Mouse (Mus musculus): Measurements from ENCODE around the gene Lsm4. TPM values are rescaled to one million over a fixed set of nuclear protein-coding genes. Genes with fewer than 3 reads are reported as not detected.
A peak's percentile ranks its signal among the peaks of the same experiment; 100 is the strongest.

Gene Lsm4
- polyA plus RNA-seq, 1 experiment from 2014 or later = 347 TPM

DNA sequence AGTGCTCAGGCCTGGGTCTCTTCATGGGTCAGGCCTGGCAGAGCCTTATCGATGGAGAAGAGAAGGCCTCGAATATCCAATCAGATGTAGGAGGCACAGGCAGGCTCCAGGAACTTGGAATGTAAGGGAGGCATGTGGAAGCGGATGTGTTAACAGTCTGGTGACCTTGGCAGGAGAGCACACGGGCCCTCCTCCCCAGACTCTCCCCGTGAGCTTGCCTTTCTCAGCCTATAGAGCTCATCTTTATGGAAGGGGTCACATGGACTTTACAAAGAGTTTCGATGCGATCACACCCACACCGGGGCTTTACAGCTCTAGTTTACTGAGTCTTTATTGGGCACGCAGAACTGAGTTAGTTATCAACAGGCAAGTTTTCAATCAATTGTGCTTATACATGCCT lies 34.3 kb upstream of the Lsm4 start:
- Histone ChIP-seq H3K27ac (replicated peaks) (no peak overlapping the region), H3K36me3 (replicated peaks) (no peaks in the 10 kb centered on the region), H3K4me3 (no peak overlapping the region), H3K27me3 (replicated peaks; ENCODE audit: low read depth, poor library complexity, severe bottlenecking) (0 out of 2 replicates have a peak, but pooled peaks cover 3% of the 10 kb centered on the region), H3K9me3 (no peaks in the 10 kb centered on the region), H3K4me1 (peaks cover 21% of the 10 kb centered on the region)
- WGBS = 79% methylated on average over 9 of the region's 9 CpGs
- DNase-seq (ENCODE audit: low spot score) = no peak

GRCm38 (mm10) chr8:70643019-70643418 lies 30.0 kb upstream of the Lsm4 start:
- Histone ChIP-seq H3K27me3 (replicated peaks; ENCODE audit: low read depth, poor library complexity, severe bottlenecking) (no peaks in the 10 kb centered on the region), H3K36me3 (replicated peaks) (no peaks in the 10 kb centered on the region), H3K4me3 (no peak overlapping the region), H3K4me1 (peaks cover 36% of the 10 kb centered on the region), H3K27ac (replicated peaks) (no peak overlapping the region), H3K9me3 (no peaks in the 10 kb centered on the region)
- 64% methylated on average over 3 of the region's 3 CpGs for WGBS
- DNase-seq (ENCODE audit: low spot score) = no peak

DNA sequence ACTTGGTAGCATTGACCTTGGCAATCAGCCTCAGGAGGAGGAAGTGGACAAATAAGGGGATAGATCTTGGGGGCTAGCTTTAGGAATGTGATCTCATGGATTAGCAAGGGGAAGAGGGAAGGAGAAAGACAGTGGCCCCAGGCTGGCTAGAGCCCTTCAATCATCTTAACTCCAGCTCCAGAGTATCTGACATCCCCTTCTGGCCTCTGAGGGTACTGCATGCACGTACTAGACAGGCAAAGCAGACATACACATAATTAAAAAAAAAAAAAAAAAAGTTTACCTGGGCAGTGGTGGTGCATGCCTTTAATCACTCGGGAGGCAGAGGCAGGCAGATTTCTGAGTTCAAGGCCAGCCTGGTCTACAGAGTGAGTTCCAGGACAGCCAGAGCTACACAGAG lies 29.0 kb upstream of the Lsm4 start:
- WGBS = 76% methylated on average over 2 of the region's 2 CpGs
- DNase-seq (ENCODE audit: low spot score) = no peak
- H3K4me3 ChIP-seq = no peak overlapping the region
- H3K36me3 ChIP-seq (replicated peaks) = peaks cover 8% of the 10 kb centered on the region
- no peaks in the 10 kb centered on the region for H3K9me3 ChIP-seq
- no peaks in the 10 kb centered on the region for H3K27me3 ChIP-seq (replicated peaks; ENCODE audit: low read depth, poor library complexity, severe bottlenecking)
- peaks cover 46% of the 10 kb centered on the region for H3K4me1 ChIP-seq
- no peak overlapping the region for H3K27ac ChIP-seq (replicated peaks)

DNA sequence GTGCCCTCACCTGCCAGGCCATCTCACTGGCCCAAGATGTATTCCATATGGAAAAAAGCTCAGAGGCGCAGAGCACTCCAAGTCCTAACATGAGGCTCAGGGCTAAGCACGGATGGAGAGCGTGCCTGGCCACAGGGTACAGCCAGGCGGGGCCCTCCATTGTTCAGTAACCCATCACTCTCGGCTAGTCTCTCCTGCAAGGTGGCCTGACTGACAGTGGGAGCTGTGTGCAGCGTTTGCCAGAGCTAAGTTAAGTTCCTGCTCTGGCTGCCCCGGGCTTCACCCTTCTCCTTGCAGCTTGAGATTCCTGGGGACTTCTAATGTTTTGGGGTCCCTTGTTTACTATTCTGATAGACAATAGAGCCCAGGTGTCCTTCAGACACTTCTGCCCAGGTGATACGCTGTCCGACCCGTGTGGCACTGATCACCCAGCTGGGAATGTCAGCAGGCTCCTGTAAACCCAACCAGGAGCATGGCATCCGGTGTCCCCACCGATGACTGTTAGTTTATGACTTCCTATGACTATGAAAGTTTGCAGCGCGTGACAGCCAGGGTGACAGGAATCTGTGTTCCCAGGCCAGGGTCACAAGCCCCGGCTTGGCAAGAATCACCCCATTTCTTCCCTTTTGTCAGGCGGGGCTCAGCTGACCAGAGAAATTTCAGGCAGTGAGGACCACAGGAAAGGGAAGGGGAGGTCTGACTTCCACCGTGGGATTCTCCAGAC lies 27.4 kb upstream of the Lsm4 start:
- Histone ChIP-seq H3K4me3 (no peak overlapping the region), H3K27ac (replicated peaks) (peak overlapping the region; percentile 48; the same call in 1 of the 2 replicates), H3K9me3 (no peaks in the 10 kb centered on the region), H3K36me3 (replicated peaks) (peaks cover 24% of the 10 kb centered on the region), H3K27me3 (replicated peaks; ENCODE audit: low read depth, poor library complexity, severe bottlenecking) (no peaks in the 10 kb centered on the region), H3K4me1 (peaks cover 55% of the 10 kb centered on the region)
- DNase-seq (ENCODE audit: low spot score) = no peak
- 63% methylated on average over 17 of the region's 17 CpGs for WGBS

DNA sequence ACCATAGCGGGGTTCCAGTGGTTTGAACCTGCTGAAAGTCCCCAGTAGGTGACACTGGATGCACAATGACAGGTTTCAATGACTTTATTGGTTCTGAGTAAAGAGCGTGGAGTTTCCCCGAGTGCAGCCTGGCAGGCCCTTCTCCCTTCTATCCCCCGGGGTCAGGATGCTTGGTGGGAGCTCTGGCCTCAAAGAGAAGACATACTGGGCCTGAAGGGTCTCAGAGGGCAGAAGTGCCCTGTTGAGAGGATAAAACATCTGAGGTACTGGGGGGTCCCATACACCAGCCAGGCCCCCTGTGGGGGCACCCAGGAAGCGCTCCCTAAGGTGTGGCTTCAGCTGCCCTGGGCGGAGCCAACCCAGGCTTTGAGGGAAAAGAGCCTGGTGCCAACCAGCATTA lies 26.7 kb upstream of the Lsm4 start:
- 75% methylated on average over 6 of the region's 6 CpGs for WGBS
- peaks cover 55% of the 10 kb centered on the region for H3K4me1 ChIP-seq
- no peak overlapping the region for H3K4me3 ChIP-seq
- peaks cover 31% of the 10 kb centered on the region for H3K36me3 ChIP-seq (replicated peaks)
- DNase-seq (ENCODE audit: low spot score) = no peak
- no peaks in the 10 kb centered on the region for H3K27me3 ChIP-seq (replicated peaks; ENCODE audit: low read depth, poor library complexity, severe bottlenecking)
- H3K9me3 ChIP-seq = no peaks in the 10 kb centered on the region
- peak overlapping the region; percentile 79 for H3K27ac ChIP-seq (replicated peaks)

DNA sequence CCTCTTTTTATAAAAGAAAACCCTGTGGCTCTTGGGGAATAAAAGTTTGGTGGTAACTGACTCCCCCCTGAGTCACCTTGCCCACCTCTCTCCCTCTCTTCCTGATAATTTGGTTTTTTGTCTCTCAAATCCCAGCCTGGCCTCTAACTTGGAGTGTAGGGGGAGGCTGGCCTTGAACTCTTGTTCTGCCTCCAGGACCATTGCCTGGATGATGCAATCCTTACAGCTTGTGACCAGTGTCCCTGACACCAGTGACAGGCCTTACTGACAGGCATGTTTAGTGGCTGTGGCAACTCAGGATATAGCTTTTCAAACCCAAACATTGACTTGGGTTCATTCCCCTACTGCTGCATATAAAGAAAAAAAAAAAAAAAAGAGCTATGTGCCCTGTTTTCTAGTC lies 26.3 kb upstream of the Lsm4 start:
- no peaks in the 10 kb centered on the region for H3K9me3 ChIP-seq
- peaks cover 55% of the 10 kb centered on the region for H3K4me1 ChIP-seq
- peaks cover 35% of the 10 kb centered on the region for H3K36me3 ChIP-seq (replicated peaks)
- H3K27ac ChIP-seq (replicated peaks) = peak overlapping the region; percentile 79
- DNase-seq (ENCODE audit: low spot score) = no peak
- H3K27me3 ChIP-seq (replicated peaks; ENCODE audit: low read depth, poor library complexity, severe bottlenecking) = no peaks in the 10 kb centered on the region
- H3K4me3 ChIP-seq = no peak overlapping the region

DNA sequence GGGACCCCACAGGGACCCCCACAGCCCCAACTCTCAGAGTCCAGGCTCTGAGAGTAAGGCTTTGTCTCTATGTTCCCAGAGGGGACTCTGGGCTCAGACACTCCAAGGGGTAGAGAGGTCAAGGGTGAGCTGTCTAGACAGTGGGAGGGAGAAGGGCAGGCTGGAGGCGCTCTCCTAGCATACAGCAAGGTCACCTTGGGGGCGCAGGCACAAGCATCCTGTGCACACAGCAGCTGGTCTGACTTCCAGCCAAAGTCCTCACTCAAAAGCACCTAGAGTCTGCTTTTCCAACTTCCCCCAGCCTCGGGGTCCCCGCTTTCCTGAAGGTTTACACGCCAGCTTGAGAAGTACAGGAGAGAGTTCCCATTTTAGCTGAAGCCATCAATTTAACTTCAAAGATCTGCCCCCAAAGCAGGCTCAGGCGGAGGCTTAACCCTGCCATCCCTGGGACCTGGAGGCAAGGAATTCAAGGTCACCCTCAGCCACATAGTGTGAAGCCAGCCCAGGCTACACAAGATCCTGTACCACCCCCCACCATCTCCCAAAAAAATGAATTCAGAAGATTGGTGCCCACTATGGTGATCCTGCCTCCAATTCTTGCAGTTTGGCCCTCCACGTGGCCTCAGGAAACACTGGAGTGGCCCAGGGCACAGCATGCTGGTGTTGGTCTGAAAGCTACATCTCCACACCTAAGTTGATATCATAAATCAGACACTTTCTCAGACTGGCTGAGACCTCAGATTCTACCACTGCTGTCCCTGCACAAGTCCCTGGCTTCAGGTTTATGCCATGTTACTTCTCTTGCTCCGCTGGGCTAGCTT lies 25.5 kb upstream of the Lsm4 start:
- Histone ChIP-seq H3K27ac (replicated peaks) (peak overlapping the region; percentile 79), H3K4me3 (peak overlapping the region; percentile 30; the same call in 1 of the 2 replicates), H3K27me3 (replicated peaks; ENCODE audit: low read depth, poor library complexity, severe bottlenecking) (no peaks in the 10 kb centered on the region), H3K9me3 (no peaks in the 10 kb centered on the region), H3K4me1 (peaks cover 59% of the 10 kb centered on the region), H3K36me3 (replicated peaks) (peaks cover 43% of the 10 kb centered on the region)
- peak; percentile 68 for DNase-seq (ENCODE audit: low spot score)
- WGBS = 48% methylated on average over 8 of the region's 8 CpGs

- Histone ChIP-seq H3K27ac (replicated peaks) (peak overlapping the region; percentile 79), H3K36me3 (replicated peaks) (peaks cover 45% of the 10 kb centered on the region), H3K4me1 (peaks cover 60% of the 10 kb centered on the region), H3K27me3 (replicated peaks; ENCODE audit: low read depth, poor library complexity, severe bottlenecking) (no peaks in the 10 kb centered on the region), H3K9me3 (no peaks in the 10 kb centered on the region), H3K4me3 (no peak overlapping the region)
- WGBS = 23% methylated on average over 1 of the region's 1 CpGs
- DNase-seq (ENCODE audit: low spot score) = no peak
Measured at GRCm38 (mm10) chr8:70648164-70648442, 24.9 kb upstream of the Lsm4 start.

DNA sequence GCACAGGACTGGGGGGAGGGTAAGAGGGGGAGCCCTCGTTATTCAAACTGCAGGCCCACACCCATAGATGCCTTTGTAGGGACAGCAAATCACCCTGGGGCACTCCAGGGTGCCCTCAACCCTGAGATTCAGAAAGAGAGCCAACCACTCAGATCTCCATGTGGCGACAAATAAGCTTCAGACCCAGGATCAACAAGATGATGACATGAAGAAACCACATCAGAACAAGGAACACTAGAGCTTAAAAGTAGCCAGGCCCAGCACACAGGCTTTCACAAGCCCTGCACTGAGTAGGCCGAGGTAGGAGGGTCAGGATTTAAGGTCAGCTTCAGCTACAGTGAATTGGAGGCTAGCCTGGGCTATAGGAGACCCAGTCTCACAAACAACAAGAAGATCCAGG lies 24.1 kb upstream of the Lsm4 start:
- no peak overlapping the region for H3K4me3 ChIP-seq
- H3K4me1 ChIP-seq = peaks cover 60% of the 10 kb centered on the region
- peak overlapping the region; percentile 49 for H3K27ac ChIP-seq (replicated peaks)
- WGBS = 67% methylated on average over 3 of the region's 3 CpGs
- no peaks in the 10 kb centered on the region for H3K9me3 ChIP-seq
- H3K36me3 ChIP-seq (replicated peaks) = peaks cover 51% of the 10 kb centered on the region
- DNase-seq (ENCODE audit: low spot score) = no peak
- no peaks in the 10 kb centered on the region for H3K27me3 ChIP-seq (replicated peaks; ENCODE audit: low read depth, poor library complexity, severe bottlenecking)

- no peaks in the 10 kb centered on the region for H3K27me3 ChIP-seq (replicated peaks; ENCODE audit: low read depth, poor library complexity, severe bottlenecking)
- H3K4me1 ChIP-seq = peaks cover 60% of the 10 kb centered on the region
- H3K27ac ChIP-seq (replicated peaks) = peak overlapping the region; percentile 49
- H3K36me3 ChIP-seq (replicated peaks) = peaks cover 54% of the 10 kb centered on the region
- H3K4me3 ChIP-seq = no peak overlapping the region
- H3K9me3 ChIP-seq = no peaks in the 10 kb centered on the region
- no peak for DNase-seq (ENCODE audit: low spot score)
- WGBS = 89% methylated on average over 4 of the region's 4 CpGs
Measured at GRCm38 (mm10) chr8:70649324-70649723, 23.7 kb upstream of the Lsm4 start.

DNA sequence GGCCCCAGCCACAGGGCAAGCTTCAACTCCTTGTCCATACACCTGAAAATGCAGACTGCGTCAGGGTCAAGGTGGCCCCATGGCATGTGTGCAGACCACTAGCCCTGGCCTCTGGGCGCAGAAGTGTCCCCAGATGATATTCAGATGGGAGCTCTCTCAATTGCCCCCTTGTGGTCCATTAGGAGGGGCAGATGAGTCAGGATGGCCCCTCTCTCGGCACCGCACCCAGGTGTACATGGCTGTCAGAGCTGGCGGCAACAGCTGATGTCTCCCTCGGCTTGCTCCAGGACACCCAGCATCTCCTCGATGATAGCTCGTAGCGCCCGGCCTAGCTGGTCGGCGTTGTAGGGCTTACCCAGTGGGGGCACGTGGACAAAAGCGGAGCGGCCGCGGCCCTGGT lies 22.7 kb upstream of the Lsm4 start:
- Histone ChIP-seq H3K36me3 (replicated peaks) (peaks cover 65% of the 10 kb centered on the region), H3K9me3 (no peaks in the 10 kb centered on the region), H3K27ac (replicated peaks) (no peak overlapping the region), H3K4me3 (no peak overlapping the region), H3K27me3 (replicated peaks; ENCODE audit: low read depth, poor library complexity, severe bottlenecking) (no peaks in the 10 kb centered on the region), H3K4me1 (peaks cover 62% of the 10 kb centered on the region)
- WGBS = 93% methylated on average over 17 of the region's 17 CpGs
- DNase-seq (ENCODE audit: low spot score) = no peak

GRCm38 (mm10) chr8:70653226-70653625 lies 19.8 kb upstream of the Lsm4 start:
- peak; percentile 67 for DNase-seq (ENCODE audit: low spot score)
- 67% methylated on average over 2 of the region's 2 CpGs for WGBS
- Histone ChIP-seq H3K4me3 (no peak overlapping the region), H3K27me3 (replicated peaks; ENCODE audit: low read depth, poor library complexity, severe bottlenecking) (no peaks in the 10 kb centered on the region), H3K36me3 (replicated peaks) (peaks cover 87% of the 10 kb centered on the region), H3K27ac (replicated peaks) (no peak overlapping the region), H3K4me1 (peaks cover 60% of the 10 kb centered on the region), H3K9me3 (no peaks in the 10 kb centered on the region)

DNA sequence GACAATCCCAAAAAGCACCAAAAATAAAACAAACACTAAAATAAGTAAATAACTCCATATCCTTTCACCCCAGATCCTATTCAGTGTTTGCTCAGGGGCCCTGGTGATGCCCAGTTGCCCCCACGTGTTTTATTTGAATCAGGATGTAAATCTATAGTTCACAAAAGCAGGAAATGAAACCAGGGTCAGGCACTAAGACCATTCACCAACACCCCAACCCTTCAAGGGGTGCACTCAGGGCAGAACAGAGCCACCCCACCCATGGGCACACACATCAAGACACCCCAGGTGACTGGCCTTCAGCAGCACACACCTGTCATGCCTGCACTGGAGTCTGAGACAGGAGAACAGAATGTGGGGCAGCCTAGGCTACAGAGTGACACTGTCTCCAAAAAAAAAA lies 18.9 kb upstream of the Lsm4 start:
- H3K36me3 ChIP-seq (replicated peaks) = peaks cover 78% of the 10 kb centered on the region
- H3K9me3 ChIP-seq = no peaks in the 10 kb centered on the region
- peaks cover 60% of the 10 kb centered on the region for H3K4me1 ChIP-seq
- DNase-seq (ENCODE audit: low spot score) = no peak
- no peaks in the 10 kb centered on the region for H3K27me3 ChIP-seq (replicated peaks; ENCODE audit: low read depth, poor library complexity, severe bottlenecking)
- H3K27ac ChIP-seq (replicated peaks) = peak overlapping the region; percentile 81; the same call in 1 of the 2 replicates
- no peak overlapping the region for H3K4me3 ChIP-seq
- 72% methylated on average over 1 of the region's 1 CpGs for WGBS
